Mouse (Mus musculus): ENCODE measurements around the gene Dda1.

- no peak for TF ChIP-seq CTCF (IDR thresholded peaks at IDR 0.05)
- TF ChIP-seq EP300 (IDR thresholded peaks at IDR 0.05) = no peak
Observed at GRCm38 (mm10) chr8:71475702-71476075, 6.7 kb downstream of the Dda1 start.

Data from lung, postnatal 0 days (tissue).